Mouse (Mus musculus) midbrain, postnatal 0 days (tissue): ENCODE data around the gene Psma6. TPM values are rescaled to one million over a fixed set of nuclear protein-coding genes. Genes with fewer than 3 reads are reported as not detected.

Experiments used
- ATAC-seq: fragments of 200-750 bp; cut with Nextera tagmentation; 2 replicates; pipeline ENCODE4 v1.8.0; 2017; ENCODE audit warnings: moderate number of reproducible peaks, mild to moderate bottlenecking, moderate TSS enrichment, moderate library complexity; ENCODE audit not compliant: low FRiP score
- DNase-seq: peaks from one replicate; pipeline ENCODE4 v3.0.0-alpha.2; 2015; ENCODE audit warnings: low spot score
- H3K27ac ChIP-seq: fragments of 300-500 bp; sonication (generic); 2 replicates; pipeline ENCODE4 v1.5.1; 2014; ENCODE audit warnings: low read depth, mild to moderate bottlenecking, low read length, mixed read lengths
- H3K27me3 ChIP-seq: fragments of 300-500 bp; sonication (generic); 2 replicates; pipeline ENCODE4 v1.6.1; 2014; ENCODE audit warnings: low read length, control low read depth, mixed read lengths; ENCODE audit not compliant: insufficient read depth
- H3K36me3 ChIP-seq: fragments of 300-500 bp; sonication (generic); 2 replicates; pipeline ENCODE4 v1.6.1; 2014; ENCODE audit warnings: low read length, control low read depth, mixed read lengths; ENCODE audit not compliant: insufficient read depth
- H3K4me1 ChIP-seq: fragments of 300-500 bp; sonication (generic); 2 replicates; pipeline ENCODE4 v1.6.1; 2014; ENCODE audit warnings: mild to moderate bottlenecking, control low read depth, antibody characterized with exemption, low read length, mixed read lengths; ENCODE audit not compliant: insufficient read depth
- H3K4me2 ChIP-seq: fragments of 300-500 bp; sonication (generic); 2 replicates; pipeline ENCODE4 v1.6.1; 2014; ENCODE audit warnings: low read depth, mild to moderate bottlenecking, low read length, mixed read lengths; ENCODE audit not compliant: poor library complexity, severe bottlenecking
- H3K4me3 ChIP-seq: fragments of 300-500 bp; sonication (generic); 2 replicates; pipeline ENCODE4 v1.5.1; 2014; ENCODE audit warnings: low read depth, mild to moderate bottlenecking, low read length, moderate library complexity
- H3K9ac ChIP-seq: fragments of 300-500 bp; sonication (generic); replicated peaks from 2 replicates; pipeline ENCODE4 v1.6.1; 2014; ENCODE audit warnings: mild to moderate bottlenecking, low read length, moderate library complexity, mixed read lengths; ENCODE audit not compliant: poor library complexity, severe bottlenecking
- H3K9me3 ChIP-seq: fragments of 300-500 bp; sonication (generic); 2 replicates; pipeline ENCODE4 v1.6.1; 2016; ENCODE audit warnings: low read length, control low read depth
- CTCF ChIP-seq: IDR thresholded peaks from 2 replicates; pipeline ENCODE4 v1.5.1; 2016; ENCODE audit warnings: antibody characterized with exemption, mild to moderate bottlenecking
- WGBS: fragments of 180-500 bp; shearing (Covaris S2); extraction: QIAGEN DNeasy Blood & Tissue Kit; methylation state at CpG from one replicate; pipeline ENCODE4 v1.1.7; 2014; 5-methylcytosine and 5-hydroxymethylcytosine counted together
- polyA plus RNA-seq: library from polyadenylated mRNA; unstranded; fragments of >200 nt; fragmentation: Nextera tagmentation; extraction: Ambion mirVana; gene quantifications from 2 replicates; pipeline ENCODE4 v1.2.1, GENCODE M21; 2015
- total RNA-seq: library from RNA; depleted of rRNA; stranded (reverse); fragments of >200 nt; gene quantifications from 2 replicates; pipeline ENCODE4 v1.2.3, GENCODE M21; 2014

The Psma6 gene
- total and polyA plus RNA-seq, 2 experiments from 2014 or later = 91.1 to 422 TPM

DNA sequence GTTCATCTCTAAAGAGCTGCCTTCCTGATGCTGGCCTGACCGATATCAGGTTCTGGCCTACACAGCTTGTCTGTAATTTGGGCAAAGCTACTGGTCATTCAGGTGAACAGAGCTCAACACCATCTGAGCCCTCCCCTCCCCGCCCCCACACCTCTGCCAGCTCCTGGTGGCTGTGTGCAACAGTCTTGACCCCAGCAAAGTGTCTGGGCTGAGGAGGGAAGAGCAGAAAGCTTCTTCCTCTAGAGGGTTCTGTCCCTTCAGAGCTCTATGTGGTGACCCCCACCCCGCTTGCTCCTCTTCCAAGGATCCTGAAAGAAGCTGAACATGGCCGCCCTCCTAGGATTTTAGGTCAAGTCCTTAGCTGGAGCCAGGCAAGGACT is 62.3 kb downstream of the Psma6 start:
- Histone ChIP-seq H3K27ac (peak overlapping the region; percentile 64), H3K4me2 (no peak overlapping the region), H3K9me3 (no peaks in the 10 kb centered on the region), H3K9ac (no peak overlapping the region), H3K4me3 (no peak overlapping the region), H3K4me1 (no peaks in the 10 kb centered on the region), H3K36me3 (no peaks in the 10 kb centered on the region), H3K27me3 (no peaks in the 10 kb centered on the region)
- ATAC-seq (0 out of 2 replicates have a peak, but pooled peaks have one; percentile 1), DNase-seq (no peak)
- no peak for TF ChIP-seq CTCF
- 82% methylated on average over 4 of the region's 4 CpGs for WGBS

DNA sequence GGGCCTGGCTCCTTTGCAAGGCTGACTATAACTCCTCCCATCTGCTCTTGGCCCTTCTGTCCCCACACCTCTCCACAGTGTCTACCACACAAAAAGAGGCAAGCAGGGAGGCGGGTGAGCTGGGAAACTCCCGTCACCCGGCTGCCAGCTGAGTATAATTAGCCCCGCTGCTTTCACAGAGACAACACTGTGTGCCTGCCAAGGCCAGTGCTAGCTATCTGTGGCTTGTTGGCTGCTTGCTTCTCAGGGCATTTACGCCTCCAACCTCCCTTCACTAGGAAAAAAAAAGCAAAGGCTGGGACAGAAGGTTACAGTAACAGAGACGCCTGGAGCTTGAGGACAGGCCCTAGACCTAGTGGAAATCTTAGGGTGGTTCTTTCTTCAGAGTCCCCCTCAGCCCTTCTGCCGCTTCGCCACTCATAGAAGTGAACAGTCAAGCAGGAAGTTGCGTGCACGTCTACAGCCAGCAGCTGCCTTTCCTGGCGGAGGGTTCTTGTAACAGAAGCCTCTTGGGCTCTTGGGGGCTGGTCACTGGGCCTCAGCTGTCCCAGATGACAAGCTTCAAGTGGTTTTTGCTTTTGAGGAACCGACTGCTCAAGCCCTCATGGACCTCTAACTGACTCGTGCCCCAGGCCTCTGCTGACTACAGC is 62.8 kb downstream of the Psma6 start:
- 34% methylated on average over 13 of the region's 13 CpGs for WGBS
- no peak overlapping the region; the same call in 1 of the 2 replicates for H3K9ac ChIP-seq
- H3K36me3 ChIP-seq = no peaks in the 10 kb centered on the region
- H3K4me1 ChIP-seq = no peaks in the 10 kb centered on the region
- H3K4me3 ChIP-seq = no peak overlapping the region
- no peaks in the 10 kb centered on the region for H3K27me3 ChIP-seq
- DNase-seq = peak; percentile 94
- ATAC-seq = peak; percentile 92
- no peak overlapping the region for H3K4me2 ChIP-seq
- no peaks in the 10 kb centered on the region for H3K9me3 ChIP-seq
- TF ChIP-seq CTCF = no peak
- peak overlapping the region; percentile 64 for H3K27ac ChIP-seq

DNA sequence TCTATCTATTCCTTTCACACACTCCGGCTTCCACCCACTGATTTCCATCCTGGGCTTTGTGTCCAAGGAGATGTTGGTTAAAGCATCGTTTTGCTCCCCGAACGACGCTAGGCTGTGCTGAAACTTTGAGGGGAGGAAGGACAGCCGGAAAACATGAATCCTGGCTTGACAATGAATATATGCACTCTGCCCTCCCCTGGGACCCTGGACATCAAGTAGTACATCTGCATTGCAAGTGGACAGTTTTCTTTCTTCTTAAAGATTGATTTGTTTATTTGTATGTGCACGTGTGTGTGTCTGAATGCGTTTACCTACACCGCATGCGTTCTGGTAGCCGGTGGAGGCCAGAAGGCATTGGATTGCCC is 63.4 kb downstream of the Psma6 start:
- TF ChIP-seq CTCF = no peak
- H3K4me3 ChIP-seq = no peak overlapping the region
- 76% methylated on average over 11 of the region's 11 CpGs for WGBS
- peak overlapping the region; percentile 64; the same call in 1 of the 2 replicates for H3K27ac ChIP-seq
- no peaks in the 10 kb centered on the region for H3K36me3 ChIP-seq
- no peaks in the 10 kb centered on the region for H3K4me1 ChIP-seq
- no peak overlapping the region for H3K4me2 ChIP-seq
- ATAC-seq = no peak
- DNase-seq = no peak
- H3K27me3 ChIP-seq = no peaks in the 10 kb centered on the region
- H3K9ac ChIP-seq = no peak overlapping the region
- H3K9me3 ChIP-seq = no peaks in the 10 kb centered on the region

DNA sequence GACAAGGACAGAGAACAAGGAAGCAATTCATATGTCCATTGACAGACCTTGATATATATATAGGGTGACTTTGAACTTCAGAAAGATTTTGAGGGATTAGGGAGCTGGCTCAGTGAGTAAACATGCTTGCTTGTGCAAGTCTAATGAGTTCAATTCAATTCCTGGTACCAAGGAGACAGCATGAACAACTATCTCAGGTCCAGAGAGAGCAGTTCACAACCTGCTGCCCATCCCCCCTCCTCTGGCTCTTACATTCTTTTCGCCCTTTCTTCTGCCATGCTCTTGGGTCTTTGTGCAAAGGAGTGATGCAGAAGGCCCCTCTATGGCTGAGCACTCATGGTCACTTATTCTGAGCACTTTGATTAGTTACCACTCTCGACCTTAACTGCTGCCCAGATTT is 64.4 kb downstream of the Psma6 start:
- no peak for ATAC-seq
- Histone ChIP-seq H3K9ac (no peak overlapping the region), H3K4me1 (no peaks in the 10 kb centered on the region), H3K9me3 (no peaks in the 10 kb centered on the region), H3K27me3 (no peaks in the 10 kb centered on the region), H3K4me3 (no peak overlapping the region), H3K36me3 (no peaks in the 10 kb centered on the region), H3K4me2 (no peak overlapping the region), H3K27ac (no peak overlapping the region)
- WGBS = 74% methylated on average over 2 of the region's 2 CpGs
- TF ChIP-seq CTCF = no peak
- DNase-seq = no peak

DNA sequence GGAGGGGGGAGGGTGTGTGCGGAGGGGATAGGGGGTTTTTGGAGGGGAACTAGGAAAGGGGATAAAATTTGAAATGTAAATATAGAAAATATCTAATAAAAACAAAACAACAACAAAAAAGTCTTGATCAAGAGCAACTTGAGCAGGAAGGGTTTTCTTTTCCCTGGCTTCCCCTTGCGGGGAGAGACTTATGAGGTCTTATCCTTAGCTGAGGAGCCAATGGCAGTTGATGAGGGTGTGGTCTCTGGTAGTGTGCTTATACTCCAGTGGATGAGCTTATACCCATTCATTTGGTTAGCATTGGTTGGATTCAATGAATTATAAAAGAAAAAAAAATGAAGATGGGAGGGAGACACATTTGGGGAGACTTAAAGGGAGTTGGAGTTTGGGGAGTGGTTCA is 65.0 kb downstream of the Psma6 start:
- no peak for DNase-seq
- Histone ChIP-seq H3K4me3 (no peak overlapping the region), H3K9ac (no peak overlapping the region), H3K36me3 (no peaks in the 10 kb centered on the region), H3K9me3 (no peaks in the 10 kb centered on the region), H3K4me2 (no peak overlapping the region), H3K27ac (no peak overlapping the region), H3K4me1 (no peaks in the 10 kb centered on the region), H3K27me3 (no peaks in the 10 kb centered on the region)
- WGBS = 100% methylated on average over 2 of the region's 2 CpGs
- TF ChIP-seq CTCF = no peak
- ATAC-seq = no peak

DNA sequence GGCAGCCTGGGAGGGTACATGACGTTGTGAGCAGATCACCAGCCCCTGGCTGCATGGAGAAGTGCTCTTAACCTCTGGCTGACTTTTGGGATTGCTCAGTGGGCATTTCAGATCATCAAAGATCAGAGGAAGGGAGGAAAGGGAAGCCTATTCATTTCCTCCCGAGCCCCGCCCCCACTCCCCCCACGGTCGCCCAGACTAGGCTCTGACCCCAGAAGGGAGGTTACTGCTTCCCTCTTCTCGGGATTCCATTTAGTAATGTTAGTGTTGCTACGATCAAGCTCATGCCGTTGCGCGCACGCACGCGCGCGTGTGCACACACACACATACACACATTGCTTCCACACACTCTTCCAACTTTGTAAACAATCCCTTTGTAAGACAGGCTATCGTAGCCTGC is 66.4 kb downstream of the Psma6 start:
- Histone ChIP-seq H3K27me3 (no peaks in the 10 kb centered on the region), H3K27ac (no peak overlapping the region), H3K4me3 (no peak overlapping the region), H3K9ac (no peak overlapping the region), H3K9me3 (no peaks in the 10 kb centered on the region), H3K4me1 (no peaks in the 10 kb centered on the region), H3K36me3 (no peaks in the 10 kb centered on the region), H3K4me2 (no peak overlapping the region)
- TF ChIP-seq CTCF = no peak
- no peak for ATAC-seq
- WGBS = 69% methylated on average over 16 of the region's 16 CpGs
- no peak for DNase-seq
